10 mouse cellular contexts compared by ENCODE assay signal in genomic region chr10:40416944-40417343, GRCm38 (mm10).
DNase-seq lines count a peak whose midpoint lies in the region; ATAC-seq lines count a peak whose summit lies in the region.
"Had no signal": no experiment of that assay in that cellular context is flagged by ENCODE, and none has a peak within 500 bp of the region (broad histone marks: within the 10 kb centered on the region; RNA-seq: fewer than 3 reads in every experiment).

No protein-coding gene starts in this region.

- no peaks in the 10 kb centered on the region for H3K27me3 ChIP-seq in kidney, embryonic 16.5 days (ENCODE audit: insufficient read depth, low read length)
- H3K27me3 ChIP-seq: megakaryocyte, embryonic 14.5 days had no signal

- no peaks in the 10 kb centered on the region for H3K36me3 ChIP-seq in kidney, embryonic 16.5 days (ENCODE audit: insufficient read depth, low read length)

- WGBS in kidney, embryonic 16.5 days = 60% methylated on average over 7 of the region's 7 CpGs

- peak; percentile 67 for DNase-seq in kidney, adult 11 months
- DNase-seq in adrenal gland, postnatal 14 days = peak; percentile 82
- DNase-seq in heart, adult 9 months (ENCODE audit: low spot score in 2 of 2) = peak; percentile 25 to 47
- peak; percentile 21 to 25 for DNase-seq in layer of hippocampus, postnatal 36 days
- DNase-seq in right cerebral cortex, postnatal 36 days (ENCODE audit: low spot score in 2 of 2) = peak; percentile 60 to 82
- no peak for DNase-seq in spleen, postnatal 36 days (ENCODE audit: low spot score in 2 of 2)

- H3K9me3 ChIP-seq in kidney, embryonic 16.5 days (ENCODE audit: low read length) = no peaks in the 10 kb centered on the region
- H3K9me3 ChIP-seq: megakaryocyte, embryonic 14.5 days had no signal

- no peak overlapping the region for H3K9ac ChIP-seq in kidney, embryonic 16.5 days (replicated peaks; ENCODE audit: low read length)

- no peak overlapping the region for H3K4me2 ChIP-seq in kidney, embryonic 16.5 days (replicated peaks; ENCODE audit: low read depth, low read length)

- H3K27ac ChIP-seq in kidney, embryonic 16.5 days (ENCODE audit: low read length) = no peak overlapping the region; the same call in 1 of the 2 replicates

- no peak for ATAC-seq in kidney, embryonic 16.5 days (ENCODE audit: low FRiP score, low TSS enrichment)
- ATAC-seq in activated CD4-positive, CD25-positive, alpha-beta regulatory T cell, adult 4 months = no peak

- H3K4me1 ChIP-seq in kidney, embryonic 16.5 days (ENCODE audit: insufficient read depth, low read length) = peaks cover 12% of the 10 kb centered on the region

- no peak overlapping the region for H3K4me3 ChIP-seq in kidney, embryonic 16.5 days (ENCODE audit: low read length)
- H3K4me3 ChIP-seq: erythroblast, embryonic 14.5 days; megakaryocyte, embryonic 14.5 days had no signal

Comparison
In these comparisons a context has a peak if more than half of its experiments do, and no peak if none do; other contexts are left out.
1. DNase-seq: peak in kidney, adult 11 months (single experiment), adrenal gland, postnatal 14 days (single experiment), heart, adult 9 months (2 of 2), layer of hippocampus, postnatal 36 days (2 of 2) and right cerebral cortex, postnatal 36 days (2 of 2); none in spleen, postnatal 36 days (0 of 2).